Mouse (Mus musculus): ENCODE measurements at regions not wholly inside any gene's neighbourhood (a gene's known extent, or its start where the extent isn't known, plus 50 kb on each side); places are given as distances from the start of the nearest gene placed in this dataset.

- Histone ChIP-seq H3K36me3 (ENCODE audit: control insufficient read depth, insufficient read depth, low read length) (no peaks in the 10 kb centered on the region), H3K4me3 (ENCODE audit: low read depth, low read length) (no peak overlapping the region), H3K4me1 (ENCODE audit: control insufficient read depth, insufficient read depth, low read length) (no peaks in the 10 kb centered on the region), H3K4me2 (ENCODE audit: low read length) (no peak overlapping the region), H3K27me3 (replicated peaks; ENCODE audit: control insufficient read depth, insufficient read depth, low read length) (no peaks in the 10 kb centered on the region), H3K9me3 (replicated peaks; ENCODE audit: control insufficient read depth, low read length) (no peaks in the 10 kb centered on the region), H3K27ac (ENCODE audit: low read depth, low read length) (no peak overlapping the region), H3K9ac (ENCODE audit: low read length) (no peak overlapping the region)
- WGBS: 80% methylated on average over 7 of the region's 7 CpGs
- DNase-seq (ENCODE audit: low spot score) (no peak), ATAC-seq (no peak)
Measured at GRCm38 (mm10) chr9:116346495-116346894, 171.3 kb upstream of the Tgfbr2 start.

GRCm38 (mm10) chr9:116343086-116343481 lies 167.9 kb upstream of the Tgfbr2 start:
- H3K4me3 ChIP-seq (ENCODE audit: low read depth, low read length): no peak overlapping the region
- H3K9ac ChIP-seq (ENCODE audit: low read length): no peak overlapping the region
- DNase-seq (ENCODE audit: low spot score) (peak; percentile 27), ATAC-seq (no peak)
- H3K4me2 ChIP-seq (ENCODE audit: low read length): no peak overlapping the region
- H3K36me3 ChIP-seq (ENCODE audit: control insufficient read depth, insufficient read depth, low read length): no peaks in the 10 kb centered on the region
- H3K9me3 ChIP-seq (replicated peaks; ENCODE audit: control insufficient read depth, low read length): no peaks in the 10 kb centered on the region
- no peaks in the 10 kb centered on the region for H3K27me3 ChIP-seq (replicated peaks; ENCODE audit: control insufficient read depth, insufficient read depth, low read length)
- 95% methylated on average over 3 of the region's 3 CpGs for WGBS
- H3K4me1 ChIP-seq (ENCODE audit: control insufficient read depth, insufficient read depth, low read length): no peaks in the 10 kb centered on the region
- H3K27ac ChIP-seq (ENCODE audit: low read depth, low read length): no peak overlapping the region

DNA sequence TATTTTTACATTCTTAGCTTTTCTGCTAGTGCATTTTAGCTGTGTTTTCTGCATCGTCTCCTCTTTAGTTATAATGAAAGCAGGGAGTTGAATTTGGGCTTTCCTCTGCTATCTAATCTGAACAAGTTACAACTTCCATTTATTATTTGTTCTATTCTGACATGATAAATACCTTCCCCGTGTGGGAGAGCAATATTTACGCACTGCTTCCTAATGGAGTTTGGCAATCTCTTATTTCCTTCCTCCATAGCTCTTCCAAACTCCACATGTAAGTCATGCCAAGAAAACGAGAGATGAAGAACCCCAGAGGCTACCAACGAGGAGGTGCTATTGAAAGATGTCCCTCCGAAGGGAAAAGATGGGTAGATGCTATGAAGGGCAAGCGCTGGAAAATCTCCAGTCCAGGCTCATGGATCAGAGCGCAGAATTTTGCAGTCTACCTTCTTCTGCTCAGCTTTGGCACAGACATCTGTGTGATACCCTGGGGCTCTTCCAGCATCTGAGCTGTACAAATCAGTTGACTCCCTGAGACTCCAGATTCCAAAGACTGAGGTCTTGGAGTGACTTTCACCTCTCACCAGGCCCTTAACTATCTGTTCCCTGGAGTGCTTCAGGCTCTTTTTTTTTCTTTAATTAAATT lies 167.4 kb upstream of the Tgfbr2 start:
- Histone ChIP-seq H3K4me2 (ENCODE audit: low read length) (no peak overlapping the region), H3K27ac (ENCODE audit: low read depth, low read length) (no peak overlapping the region), H3K4me1 (ENCODE audit: control insufficient read depth, insufficient read depth, low read length) (no peaks in the 10 kb centered on the region), H3K9ac (ENCODE audit: low read length) (no peak overlapping the region), H3K9me3 (replicated peaks; ENCODE audit: control insufficient read depth, low read length) (no peaks in the 10 kb centered on the region), H3K36me3 (ENCODE audit: control insufficient read depth, insufficient read depth, low read length) (no peaks in the 10 kb centered on the region), H3K4me3 (ENCODE audit: low read depth, low read length) (no peak overlapping the region), H3K27me3 (replicated peaks; ENCODE audit: control insufficient read depth, insufficient read depth, low read length) (no peaks in the 10 kb centered on the region)
- ATAC-seq: no peak
- 86% methylated on average over 8 of the region's 8 CpGs for WGBS
- no peak for DNase-seq (ENCODE audit: low spot score)

DNA sequence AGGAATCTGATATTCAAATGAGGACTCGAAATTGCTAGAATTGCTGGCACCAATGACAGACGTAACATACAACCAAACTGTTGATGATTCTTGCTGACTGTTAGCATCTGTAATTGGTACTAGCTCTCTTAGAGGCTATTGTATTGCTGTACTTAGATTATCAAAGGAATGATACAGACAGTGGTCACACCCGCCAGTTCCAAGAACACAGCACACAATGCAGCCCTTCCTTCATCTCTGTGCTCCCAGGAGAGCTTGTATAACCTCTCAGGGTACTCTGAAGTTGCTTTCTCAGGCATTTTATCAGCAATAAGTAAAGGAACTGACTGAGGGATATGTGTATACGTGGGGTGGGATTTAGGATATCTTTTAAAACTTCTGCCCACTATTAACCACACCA lies 166.8 kb upstream of the Tgfbr2 start:
- H3K27me3 ChIP-seq (replicated peaks; ENCODE audit: control insufficient read depth, insufficient read depth, low read length): no peaks in the 10 kb centered on the region
- 63% methylated on average over 4 of the region's 4 CpGs for WGBS
- H3K36me3 ChIP-seq (ENCODE audit: control insufficient read depth, insufficient read depth, low read length): no peaks in the 10 kb centered on the region
- H3K4me1 ChIP-seq (ENCODE audit: control insufficient read depth, insufficient read depth, low read length): no peaks in the 10 kb centered on the region
- ATAC-seq (no peak), DNase-seq (ENCODE audit: low spot score) (no peak)
- H3K27ac ChIP-seq (ENCODE audit: low read depth, low read length): no peak overlapping the region
- no peak overlapping the region for H3K9ac ChIP-seq (ENCODE audit: low read length)
- H3K9me3 ChIP-seq (replicated peaks; ENCODE audit: control insufficient read depth, low read length): no peaks in the 10 kb centered on the region
- no peak overlapping the region for H3K4me2 ChIP-seq (ENCODE audit: low read length)
- no peak overlapping the region for H3K4me3 ChIP-seq (ENCODE audit: low read depth, low read length)

DNA sequence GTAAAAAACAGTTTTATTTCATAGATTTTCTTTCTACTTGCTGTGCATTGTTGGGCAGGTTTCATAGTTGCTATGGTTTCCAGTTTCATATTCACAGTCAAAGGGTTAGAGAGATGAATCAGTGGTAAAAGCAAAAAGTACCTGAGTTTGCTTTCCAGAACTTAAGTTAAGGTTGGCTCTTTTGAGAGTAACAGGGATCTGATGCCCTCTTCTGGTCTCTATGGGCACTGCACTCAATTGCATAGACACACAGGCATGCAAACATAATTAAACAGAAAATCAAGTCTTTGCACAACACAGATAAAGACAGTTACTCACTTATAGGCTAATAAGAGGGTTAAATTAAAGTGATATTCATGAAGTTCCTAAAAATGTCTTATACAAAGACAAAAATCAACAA lies 165.8 kb upstream of the Tgfbr2 start:
- Histone ChIP-seq H3K27ac (ENCODE audit: low read depth, low read length) (no peak overlapping the region), H3K9ac (ENCODE audit: low read length) (no peak overlapping the region), H3K36me3 (ENCODE audit: control insufficient read depth, insufficient read depth, low read length) (no peaks in the 10 kb centered on the region), H3K27me3 (replicated peaks; ENCODE audit: control insufficient read depth, insufficient read depth, low read length) (no peaks in the 10 kb centered on the region), H3K4me2 (ENCODE audit: low read length) (no peak overlapping the region), H3K4me3 (ENCODE audit: low read depth, low read length) (no peak overlapping the region), H3K9me3 (replicated peaks; ENCODE audit: control insufficient read depth, low read length) (no peaks in the 10 kb centered on the region), H3K4me1 (ENCODE audit: control insufficient read depth, insufficient read depth, low read length) (no peaks in the 10 kb centered on the region)
- no peak for ATAC-seq
- DNase-seq (ENCODE audit: low spot score): no peak

GRCm38 (mm10) chr9:116338729-116339100 lies 163.6 kb upstream of the Tgfbr2 start:
- Histone ChIP-seq H3K9me3 (replicated peaks; ENCODE audit: control insufficient read depth, low read length) (no peaks in the 10 kb centered on the region), H3K4me1 (ENCODE audit: control insufficient read depth, insufficient read depth, low read length) (no peaks in the 10 kb centered on the region), H3K4me2 (ENCODE audit: low read length) (no peak overlapping the region), H3K4me3 (ENCODE audit: low read depth, low read length) (no peak overlapping the region), H3K9ac (ENCODE audit: low read length) (no peak overlapping the region), H3K27ac (ENCODE audit: low read depth, low read length) (no peak overlapping the region), H3K36me3 (ENCODE audit: control insufficient read depth, insufficient read depth, low read length) (no peaks in the 10 kb centered on the region), H3K27me3 (replicated peaks; ENCODE audit: control insufficient read depth, insufficient read depth, low read length) (no peaks in the 10 kb centered on the region)
- 91% methylated on average over 5 of the region's 5 CpGs for WGBS
- DNase-seq (ENCODE audit: low spot score) (no peak), ATAC-seq (no peak)

DNA sequence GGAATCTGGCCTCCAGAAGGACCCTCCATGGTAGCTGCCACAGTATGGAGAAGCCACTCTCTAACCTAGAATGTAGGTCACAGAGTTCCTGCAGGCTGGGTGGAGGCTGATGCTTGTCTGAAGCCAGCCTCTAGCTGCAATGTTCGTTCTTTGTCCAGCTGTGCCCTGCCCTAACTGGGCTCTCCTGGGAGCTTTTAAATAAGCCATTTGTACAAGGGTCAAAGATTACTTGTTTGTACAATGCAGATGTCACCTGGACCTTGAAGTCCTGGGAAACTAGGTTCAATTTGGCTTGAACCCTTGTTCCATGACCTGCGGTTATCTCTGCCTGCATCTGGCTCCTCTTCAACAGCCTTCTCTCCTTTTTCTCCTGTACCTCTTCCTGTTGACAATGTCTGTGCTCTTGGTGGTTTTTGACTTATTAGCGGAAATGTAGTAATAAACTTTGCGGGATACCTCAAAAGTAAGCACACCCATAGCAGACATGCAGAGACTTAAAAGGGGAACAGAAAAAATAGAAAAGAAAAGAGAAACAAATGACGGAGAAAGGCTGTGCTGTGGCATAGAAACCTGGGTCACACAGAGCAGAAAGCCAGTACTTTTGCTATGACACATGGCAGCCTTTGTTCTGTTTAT lies 163.1 kb upstream of the Tgfbr2 start:
- H3K27me3 ChIP-seq (replicated peaks; ENCODE audit: control insufficient read depth, insufficient read depth, low read length): no peaks in the 10 kb centered on the region
- no peak for DNase-seq (ENCODE audit: low spot score)
- H3K36me3 ChIP-seq (ENCODE audit: control insufficient read depth, insufficient read depth, low read length): no peaks in the 10 kb centered on the region
- H3K9me3 ChIP-seq (replicated peaks; ENCODE audit: control insufficient read depth, low read length): no peaks in the 10 kb centered on the region
- no peak overlapping the region for H3K4me2 ChIP-seq (ENCODE audit: low read length)
- ATAC-seq: no peak
- 91% methylated on average over 5 of the region's 5 CpGs for whole genome bisulfite sequencing
- no peak overlapping the region for H3K4me3 ChIP-seq (ENCODE audit: low read depth, low read length)
- no peak overlapping the region for H3K27ac ChIP-seq (ENCODE audit: low read depth, low read length)
- H3K9ac ChIP-seq (ENCODE audit: low read length): no peak overlapping the region
- H3K4me1 ChIP-seq (ENCODE audit: control insufficient read depth, insufficient read depth, low read length): no peaks in the 10 kb centered on the region

GRCm38 (mm10) chr9:116337446-116338010 lies 162.4 kb upstream of the Tgfbr2 start:
- H3K4me3 ChIP-seq (ENCODE audit: low read depth, low read length): no peak overlapping the region
- ATAC-seq (no peak), DNase-seq (ENCODE audit: low spot score) (no peak)
- no peaks in the 10 kb centered on the region for H3K4me1 ChIP-seq (ENCODE audit: control insufficient read depth, insufficient read depth, low read length)
- H3K27ac ChIP-seq (ENCODE audit: low read depth, low read length): no peak overlapping the region
- H3K36me3 ChIP-seq (ENCODE audit: control insufficient read depth, insufficient read depth, low read length): no peaks in the 10 kb centered on the region
- H3K9me3 ChIP-seq (replicated peaks; ENCODE audit: control insufficient read depth, low read length): no peaks in the 10 kb centered on the region
- WGBS: 95% methylated on average over 8 of the region's 8 CpGs
- no peak overlapping the region for H3K4me2 ChIP-seq (ENCODE audit: low read length)
- no peak overlapping the region for H3K9ac ChIP-seq (ENCODE audit: low read length)
- no peaks in the 10 kb centered on the region for H3K27me3 ChIP-seq (replicated peaks; ENCODE audit: control insufficient read depth, insufficient read depth, low read length)
